Mouse (Mus musculus): Measurements from ENCODE around the gene Pdk2.
"Not testable (repeated sequence)": the region's sequence is repeated elsewhere in the genome, so short reads cannot be mapped to it uniquely, and the experiment has no call there.

The Pdk2 gene

DNA sequence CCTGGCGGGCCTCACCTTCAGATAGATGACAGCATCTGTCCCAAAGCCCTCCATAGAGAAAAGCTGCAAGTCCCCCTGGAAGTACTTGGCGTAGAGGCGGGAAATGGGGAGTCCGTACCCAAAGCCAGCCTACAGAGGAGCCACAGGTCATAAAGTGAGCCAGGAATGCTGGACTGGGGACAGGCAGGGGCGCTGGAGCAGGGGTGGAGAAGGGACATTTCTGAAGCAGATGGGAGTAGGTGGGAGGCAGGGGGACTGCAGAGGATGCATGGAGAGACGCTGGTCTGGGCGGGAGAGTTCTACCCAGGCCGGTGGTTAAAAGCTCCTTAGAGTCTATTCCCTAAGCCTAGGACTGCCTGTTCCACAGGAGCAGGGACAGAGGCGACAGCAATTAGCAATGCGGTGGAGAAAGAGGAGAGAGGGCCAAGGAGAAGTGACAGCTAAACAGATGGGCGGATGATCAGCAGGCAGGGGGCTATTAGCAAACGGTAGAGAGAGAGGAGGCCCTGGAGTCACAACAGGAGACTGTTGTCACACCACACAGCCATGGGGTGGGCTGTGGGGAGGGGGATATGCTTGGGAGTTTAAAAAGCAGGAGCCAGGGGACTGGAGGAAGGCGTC lies 13.2 kb downstream of the Pdk2 start:
- no peak for DNase-seq (ENCODE audit: low read depth in 1 of 2, low spot score in 2 of 2)

DNA sequence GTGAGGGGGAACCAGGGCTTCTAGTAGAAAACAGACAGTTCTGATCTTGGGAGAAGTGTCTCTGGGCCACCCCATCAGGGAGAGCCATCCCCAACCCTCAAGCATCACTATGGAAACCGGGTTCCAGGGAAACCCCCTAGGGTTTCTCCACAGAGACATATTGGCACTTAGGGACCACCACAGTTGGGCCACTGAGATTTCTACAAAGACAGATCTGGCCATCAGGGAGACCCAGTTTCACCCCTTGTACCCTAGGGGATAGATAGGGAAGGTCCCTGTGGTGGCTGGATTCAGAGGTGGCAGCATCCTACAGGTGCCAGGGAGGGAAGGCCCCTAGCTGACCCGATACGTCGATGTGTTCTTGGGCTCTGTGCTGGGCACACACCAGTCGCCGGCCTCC lies 14.3 kb downstream of the Pdk2 start:
- DNase-seq (ENCODE audit: low read depth in 1 of 2, low spot score in 2 of 2), result no peak

DNA sequence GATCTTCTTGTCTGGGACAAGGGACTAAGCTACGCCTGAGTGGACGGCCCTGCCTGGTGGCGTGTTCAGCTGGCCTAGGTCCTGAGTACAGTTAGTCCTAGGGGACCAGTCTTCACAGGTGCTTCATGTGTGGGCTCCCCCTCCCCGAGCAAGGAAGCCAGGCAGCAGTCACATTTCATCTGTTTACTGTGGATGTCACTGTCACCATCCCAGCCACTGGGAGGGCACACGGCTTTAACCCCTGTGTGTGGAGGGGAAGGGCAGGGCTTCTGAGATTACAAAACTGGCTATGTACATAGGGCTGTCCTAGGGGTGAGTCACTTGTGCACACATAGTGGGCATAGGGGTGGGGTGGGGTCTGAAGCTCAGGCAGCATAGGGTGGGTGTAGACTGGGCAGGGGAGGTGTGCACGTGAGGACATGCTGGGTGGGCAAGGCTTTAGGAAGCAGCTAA lies 15.0 kb downstream of the Pdk2 start:
- no peak for DNase-seq (ENCODE audit: low read depth in 1 of 2, low spot score in 2 of 2)

DNA sequence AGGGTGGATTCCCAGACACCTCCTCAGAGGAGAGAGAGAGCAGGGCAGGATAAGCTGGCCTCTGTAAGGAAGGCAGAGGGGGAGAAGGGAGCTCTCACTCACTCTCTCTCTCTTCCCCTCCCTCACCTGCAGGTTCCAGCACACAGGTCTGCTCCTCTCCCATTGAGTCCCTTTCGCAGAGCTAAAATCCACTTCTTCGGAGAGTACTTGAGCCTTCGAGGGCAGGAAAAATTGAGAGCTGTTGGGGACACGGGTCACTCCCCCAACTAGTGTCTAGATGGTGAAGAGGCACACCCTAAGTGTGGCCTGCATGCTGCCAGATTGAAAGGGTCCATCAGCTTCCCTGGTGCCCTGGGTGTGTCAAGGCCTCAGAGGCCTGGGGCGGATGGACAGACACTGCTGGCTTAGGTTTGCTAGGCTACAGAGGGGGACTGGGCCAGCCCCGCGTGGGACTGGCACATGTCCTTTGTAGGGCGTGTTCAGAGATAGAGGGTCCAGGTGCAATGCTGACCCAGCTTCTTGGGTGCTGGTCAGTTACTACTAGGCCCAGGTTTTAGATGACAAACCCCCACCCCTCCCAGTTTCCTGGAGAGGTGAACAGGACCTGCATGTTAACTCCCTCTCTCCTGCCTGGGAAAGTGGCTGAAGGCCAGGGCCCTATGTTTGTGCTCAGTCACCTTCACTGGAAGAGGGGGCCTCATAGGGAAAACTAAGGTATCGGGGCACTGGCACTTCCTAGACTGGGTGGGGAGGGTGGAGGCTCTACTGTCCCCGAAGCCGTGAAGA lies 15.7 kb downstream of the Pdk2 start:
- DNase-seq (ENCODE audit: low read depth in 1 of 2, low spot score in 2 of 2), result no peak

DNA sequence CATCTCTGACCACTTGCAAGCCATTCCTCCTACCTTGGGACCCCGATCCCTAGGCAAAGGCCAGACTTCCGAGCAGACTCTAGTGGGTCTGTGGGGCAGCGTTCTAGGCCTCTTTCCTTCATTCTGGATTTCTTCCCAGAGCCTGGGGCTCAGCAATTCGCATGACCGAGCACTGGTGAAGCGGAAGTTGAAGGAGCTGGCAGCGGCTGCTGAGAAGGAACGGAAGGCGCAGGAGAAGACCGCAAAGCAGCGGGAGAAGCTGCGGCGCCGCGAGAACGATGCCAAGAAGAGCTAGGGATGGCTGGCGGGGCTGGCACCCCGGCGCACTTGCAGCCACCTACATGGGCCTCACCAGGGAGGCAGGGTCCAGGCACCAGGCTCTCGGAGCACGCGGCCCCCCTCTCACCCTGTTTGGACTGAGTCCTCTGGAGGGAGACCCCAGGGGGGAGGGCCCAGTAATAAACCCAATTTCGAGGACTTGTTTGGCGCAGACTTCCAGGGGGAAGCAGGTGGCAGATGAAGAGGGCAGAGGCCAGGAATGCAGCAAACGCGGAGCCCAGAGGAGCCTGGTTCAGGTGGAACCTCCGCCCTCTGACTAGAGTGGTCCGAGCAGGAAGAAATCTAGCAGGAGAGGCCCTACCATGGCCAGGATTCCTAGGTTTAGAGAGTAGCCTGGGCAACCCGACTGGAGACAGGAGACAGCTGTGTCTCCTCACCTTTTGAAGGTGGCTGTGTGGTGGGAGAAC lies 16.5 kb downstream of the Pdk2 start:
- no peak for DNase-seq (ENCODE audit: low read depth in 1 of 2, low spot score in 2 of 2)

DNA sequence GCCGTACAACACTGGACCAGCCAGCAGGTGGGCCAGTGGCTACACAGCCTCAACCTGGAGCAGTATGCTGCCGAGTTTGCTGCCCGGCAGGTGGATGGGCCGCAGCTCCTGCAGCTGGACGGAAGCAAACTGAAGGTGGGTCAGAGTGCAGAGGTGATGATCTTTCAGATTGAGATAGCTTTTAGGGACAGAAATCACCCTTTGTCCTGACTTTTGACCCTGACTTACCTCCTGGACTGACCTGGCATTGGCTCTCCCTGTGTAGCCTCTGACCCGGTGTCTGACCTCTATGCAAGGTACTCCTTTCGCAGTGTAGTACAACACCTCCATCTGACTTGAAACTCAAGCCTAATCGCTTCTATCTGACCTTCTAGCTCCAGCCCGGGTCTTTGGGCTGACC lies 17.7 kb downstream of the Pdk2 start:
- no peak for DNase-seq (ENCODE audit: low read depth in 1 of 2, low spot score in 2 of 2)

DNA sequence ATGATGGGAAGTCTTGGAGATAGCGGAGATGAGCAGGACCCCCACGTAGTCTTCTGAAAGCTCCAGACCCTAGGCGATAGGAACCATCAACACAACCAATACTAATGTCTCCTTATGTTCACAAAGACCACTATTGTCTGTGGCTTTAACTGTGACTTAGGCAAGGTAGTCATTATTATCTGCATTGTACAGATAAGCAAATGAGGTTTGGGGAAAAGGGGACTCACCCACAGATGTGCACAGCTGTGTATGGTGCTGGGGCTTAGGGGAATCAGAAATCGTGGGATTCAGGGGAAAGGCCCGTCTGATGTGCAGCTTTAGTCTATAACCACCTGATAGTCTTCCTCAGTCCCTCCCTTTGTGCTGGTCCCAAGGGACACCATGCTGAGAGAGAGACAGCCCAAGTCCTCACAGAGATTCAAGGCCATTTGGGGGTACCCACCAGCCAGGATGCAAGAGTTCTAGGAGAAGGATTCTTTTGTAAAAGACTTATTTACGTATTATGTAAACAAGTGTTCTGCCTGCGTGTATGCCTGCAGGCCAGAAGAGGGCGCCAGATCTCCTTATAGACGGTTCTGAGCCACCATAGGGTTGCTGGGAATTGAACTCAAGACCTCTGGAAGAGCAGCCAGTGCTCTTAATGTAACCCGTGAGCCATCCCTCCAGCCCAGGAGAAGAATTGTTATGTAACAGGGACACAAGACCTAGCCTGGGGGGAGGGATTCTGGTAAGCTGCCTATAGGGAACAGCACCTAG lies 18.7 kb downstream of the Pdk2 start:
- DNase-seq (ENCODE audit: low read depth in 1 of 2, low spot score in 2 of 2), result no peak

DNA sequence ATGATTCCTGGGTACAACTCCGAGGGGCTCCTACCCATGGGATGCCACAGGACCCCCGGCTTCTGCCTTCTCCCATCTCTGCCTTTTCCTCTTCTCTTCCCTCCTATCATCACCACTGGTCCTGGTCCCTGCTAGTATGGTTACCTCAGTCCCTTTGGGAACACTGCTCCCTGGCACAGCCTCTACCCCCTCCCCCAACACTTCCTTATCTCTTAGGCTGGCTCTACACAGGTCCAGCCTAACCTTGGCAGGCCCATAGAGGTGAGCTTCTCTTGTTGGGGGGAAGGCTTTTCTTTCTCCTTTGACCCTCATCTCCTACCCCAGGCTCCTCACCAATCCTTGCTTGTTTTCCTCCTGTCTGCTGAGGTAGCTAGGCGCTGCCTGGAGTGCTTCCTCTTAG lies 25.7 kb downstream of the Pdk2 start:
- DNase-seq (ENCODE audit: low read depth in 1 of 2, low spot score in 2 of 2), result no peak

DNA sequence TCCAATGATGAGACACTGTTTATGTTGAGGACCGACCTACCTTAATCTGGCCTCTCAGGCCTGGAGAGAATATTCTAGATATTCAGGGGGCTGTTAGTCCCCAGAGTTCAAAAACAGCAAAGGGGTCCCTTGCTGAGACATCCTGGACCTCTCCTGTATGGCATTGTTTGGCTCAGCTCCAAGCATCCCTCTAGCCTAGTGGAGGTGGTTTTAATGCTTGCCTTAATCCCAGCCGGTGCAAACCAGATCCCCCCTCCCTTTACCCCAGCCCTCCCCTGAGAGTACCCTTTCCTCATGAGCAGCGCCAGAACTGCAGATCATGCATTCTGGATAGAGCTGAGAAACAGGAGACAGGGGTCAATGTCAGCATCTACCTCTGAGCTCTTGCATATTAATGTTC lies 28.7 kb downstream of the Pdk2 start:
- no peak for DNase-seq (ENCODE audit: low read depth in 1 of 2, low spot score in 2 of 2)

DNA sequence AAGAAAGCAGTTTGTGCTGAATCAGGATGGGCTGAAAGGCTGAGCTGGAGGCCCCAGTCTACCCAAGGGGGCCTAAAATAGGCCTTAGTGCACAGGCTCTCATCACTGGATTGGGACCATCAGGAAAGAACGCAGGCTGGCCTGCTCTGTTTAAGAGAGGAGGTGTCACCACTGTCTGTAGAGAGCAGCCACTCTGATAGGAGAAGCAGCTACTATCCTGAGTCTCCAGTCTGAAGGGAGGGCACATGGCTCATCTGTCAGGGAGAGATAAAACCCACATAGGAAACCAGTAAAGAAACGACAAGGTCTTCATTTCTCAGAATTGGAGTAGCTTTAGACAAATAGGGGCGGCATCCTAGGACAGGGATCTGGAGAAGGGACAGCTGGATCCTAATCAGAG lies 29.1 kb downstream of the Pdk2 start:
- DNase-seq (ENCODE audit: low read depth in 1 of 2, low spot score in 2 of 2), result no peak

DNA sequence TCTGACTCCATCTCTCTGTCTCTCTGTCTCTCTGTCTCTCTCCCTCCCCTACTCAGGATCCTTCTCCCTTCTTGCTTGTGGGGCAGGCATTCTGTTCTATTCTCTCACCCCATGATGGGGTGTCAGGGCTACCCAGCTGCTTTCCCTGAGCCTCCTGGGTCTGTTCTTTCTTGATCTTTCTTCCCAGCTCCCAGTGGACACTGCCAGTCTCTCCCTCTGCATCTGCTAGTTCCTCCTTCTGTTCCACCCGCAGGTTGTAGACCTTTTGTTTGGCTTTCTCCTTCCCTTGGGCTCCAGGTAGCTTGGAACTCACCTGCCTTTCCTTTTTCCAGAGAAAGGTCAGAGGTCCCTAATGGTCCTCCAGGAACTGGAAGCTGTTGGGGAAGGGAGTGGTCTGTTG lies 29.7 kb downstream of the Pdk2 start:
- DNase-seq (ENCODE audit: low read depth in 1 of 2, low spot score in 2 of 2), result no peak

DNA sequence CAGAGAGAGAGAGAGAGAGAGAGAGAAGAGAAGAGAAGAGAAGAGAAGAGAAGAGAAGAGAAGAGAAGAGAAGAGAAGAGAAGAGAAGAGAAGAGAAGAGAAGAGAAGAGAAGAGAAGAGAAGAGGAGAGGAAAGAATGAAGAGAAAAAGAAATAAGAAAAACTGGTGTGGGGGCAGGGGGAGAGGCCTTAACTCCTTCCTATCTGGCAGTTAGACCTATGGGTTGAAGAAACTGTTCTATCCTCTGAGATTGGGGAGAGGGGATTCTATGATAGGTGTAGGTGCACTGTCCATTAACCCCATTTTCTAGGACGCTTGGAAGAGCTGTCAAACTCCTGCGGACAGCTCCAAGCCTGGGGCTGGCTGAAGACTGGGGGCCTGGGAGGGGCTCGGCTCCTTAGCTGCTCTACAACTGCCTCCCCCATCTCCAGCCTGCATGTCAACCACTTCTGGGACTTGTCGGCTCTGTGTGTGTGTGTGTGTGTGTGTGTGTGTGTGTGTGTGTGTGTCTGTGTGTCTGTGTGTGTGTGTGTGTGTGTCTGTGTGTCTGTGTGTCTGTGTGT lies 30.2 kb downstream of the Pdk2 start:
- not testable (repeated sequence) for DNase-seq (ENCODE audit: low read depth in 1 of 2, low spot score in 2 of 2)

DNA sequence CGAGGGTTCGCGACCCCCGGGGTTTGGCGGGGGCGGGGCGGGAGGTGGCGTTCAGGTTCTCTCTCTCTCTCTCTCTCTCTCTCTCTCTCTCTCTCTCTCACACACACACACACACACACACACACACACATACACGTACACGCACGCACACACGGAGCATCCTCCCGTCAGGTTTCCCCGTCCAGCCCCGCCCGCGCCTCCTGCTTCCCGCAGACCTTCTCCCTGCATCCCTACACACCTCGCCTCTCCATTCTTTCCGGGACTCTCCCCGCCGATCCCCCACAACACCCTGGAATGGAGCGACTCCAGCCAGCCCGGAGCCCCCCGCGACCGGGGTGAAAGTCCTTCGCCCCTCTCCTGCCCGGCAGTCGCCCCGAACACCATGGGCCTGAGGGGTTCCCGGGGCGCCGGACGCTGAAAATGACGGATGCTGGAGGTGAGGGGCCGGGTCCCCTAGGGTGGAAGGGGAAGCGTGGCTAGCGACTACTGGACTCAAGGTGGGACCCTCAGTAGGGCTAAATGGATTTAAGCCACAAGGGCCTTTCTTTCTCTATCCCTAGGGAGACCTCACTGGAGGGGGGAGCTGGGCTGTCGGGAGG lies 30.9 kb downstream of the Pdk2 start:
- no peak for DNase-seq (ENCODE audit: low read depth in 1 of 2, low spot score in 2 of 2)

DNA sequence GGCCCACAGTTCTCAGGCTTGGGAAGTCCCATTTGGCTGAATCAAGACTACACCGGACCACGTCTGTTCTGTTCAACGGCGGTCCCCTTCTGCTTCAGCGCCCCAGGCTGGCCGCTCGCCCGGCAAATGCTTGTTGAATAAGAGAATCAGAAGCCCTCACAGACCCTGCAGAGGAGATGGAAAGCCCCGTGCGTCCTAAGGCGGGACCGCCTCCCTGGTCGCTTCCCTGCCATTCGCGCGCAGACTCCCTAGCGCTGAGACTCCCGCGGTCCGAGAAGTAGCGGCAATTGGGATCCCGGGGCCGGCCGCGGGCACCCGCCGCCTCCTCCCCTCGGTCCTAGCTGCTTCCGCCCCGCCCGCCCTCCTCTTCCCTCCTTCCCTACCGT lies 31.5 kb downstream of the Pdk2 start, which contains the start of gene Samd14:
TSS of gene Samd14 (plus strand) at position 251 of the 386 bp plus-strand sequence.
- no peak for DNase-seq (ENCODE audit: low read depth in 1 of 2, low spot score in 2 of 2)

DNA sequence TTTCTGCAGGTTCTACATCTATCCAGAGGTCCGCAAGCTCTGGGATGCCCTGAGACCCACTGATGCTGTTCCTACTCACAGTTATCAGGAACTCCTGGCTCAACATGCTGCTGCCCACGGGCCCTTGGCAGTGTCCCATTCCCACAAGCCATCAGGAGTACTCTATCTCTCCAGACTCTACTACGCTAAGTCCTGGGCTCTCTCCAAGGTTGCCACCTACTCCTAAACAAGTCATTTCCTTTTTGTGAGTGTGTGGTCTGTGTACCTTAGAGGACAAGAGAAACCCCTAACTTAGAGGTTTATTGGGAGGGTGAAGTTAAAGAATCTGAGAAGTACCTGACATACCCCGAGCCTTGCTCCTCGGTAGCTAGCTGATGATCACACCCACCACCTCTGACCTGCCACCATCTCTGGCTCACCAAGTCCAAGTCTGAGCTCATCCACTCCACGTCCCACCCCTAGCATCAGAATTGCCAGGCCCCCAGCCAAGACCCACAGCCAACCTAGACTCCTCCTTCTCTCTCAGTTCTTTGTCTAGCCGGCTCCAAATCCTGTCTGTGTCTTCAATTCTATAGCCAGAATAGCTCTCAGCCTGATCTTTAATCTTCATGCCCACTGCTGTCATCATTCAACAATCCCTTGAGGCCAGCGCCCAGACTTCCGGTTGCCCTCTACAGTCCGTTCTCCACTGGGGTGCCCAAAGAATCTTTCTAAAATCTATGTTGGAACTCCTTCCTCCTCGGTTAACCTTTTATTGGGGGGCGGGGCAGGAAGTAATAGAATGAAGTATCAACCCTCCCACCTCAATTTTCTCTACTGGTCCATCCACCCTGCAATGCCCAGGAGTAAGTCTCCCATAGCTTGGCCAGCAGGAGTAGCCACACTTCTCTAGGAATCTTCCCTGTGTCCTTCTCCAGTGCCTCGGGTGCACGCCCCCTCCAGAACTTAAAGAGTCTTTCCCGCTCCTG lies 32.2 kb downstream of the Pdk2 start:
- DNase-seq (ENCODE audit: low read depth in 1 of 2, low spot score in 2 of 2), result no peak

DNA sequence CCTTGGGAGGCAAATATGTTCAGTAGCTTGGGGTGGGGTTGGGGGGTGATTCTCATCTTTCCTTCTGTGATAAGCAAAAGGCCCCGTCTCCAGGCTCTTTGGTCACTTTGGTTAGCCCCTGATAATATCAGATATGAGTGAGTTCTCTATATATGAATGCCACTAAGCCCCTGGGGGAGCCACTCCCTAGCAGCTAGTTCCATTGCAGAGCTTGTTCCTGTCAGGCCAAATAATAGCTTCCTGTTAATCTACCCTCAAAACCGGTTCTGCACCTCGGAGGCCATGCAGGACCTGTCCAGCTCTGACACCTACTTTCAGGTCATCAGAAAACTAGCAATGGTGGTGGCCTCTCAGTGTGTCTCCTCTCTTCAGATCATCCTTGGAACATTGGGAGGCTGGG lies 33.7 kb downstream of the Pdk2 start:
- DNase-seq (ENCODE audit: low read depth in 1 of 2, low spot score in 2 of 2), result no peak

DNA sequence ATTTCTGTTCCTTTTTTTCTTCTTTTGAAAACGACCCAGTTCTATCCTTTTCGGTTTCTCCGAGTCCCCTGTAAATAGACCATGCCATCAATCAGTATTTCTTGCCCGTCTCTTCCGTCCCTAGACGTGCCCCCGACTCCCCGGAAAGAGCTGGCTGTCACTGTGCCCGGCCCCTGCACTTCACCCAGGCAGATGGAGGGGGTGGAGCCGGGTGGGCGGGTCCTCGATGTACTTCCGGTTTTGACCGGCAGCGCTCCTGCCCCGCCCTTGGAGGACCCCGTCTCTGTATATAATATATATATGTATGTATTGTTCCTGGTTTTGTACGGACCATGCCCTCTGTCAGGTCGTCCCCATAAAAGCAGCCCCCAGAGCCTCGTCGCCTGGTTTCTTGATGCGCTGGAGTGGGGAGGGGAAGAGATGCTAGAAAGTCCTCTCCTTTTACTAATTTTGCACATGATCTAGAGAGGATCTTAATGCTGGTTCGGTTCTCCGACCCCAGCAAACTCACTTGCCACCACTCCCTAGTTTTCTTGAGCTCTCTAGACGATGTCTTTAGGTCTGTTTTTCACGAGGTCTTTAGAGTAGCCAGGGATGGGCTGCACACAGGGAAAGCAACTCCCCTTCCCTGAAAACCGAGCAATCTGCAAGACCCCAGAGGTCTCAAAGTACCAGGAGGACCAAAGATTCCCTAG lies 34.5 kb downstream of the Pdk2 start:
- DNase-seq (ENCODE audit: low read depth in 1 of 2, low spot score in 2 of 2), result peak in 1 of 2 experiments; percentile 58

DNA sequence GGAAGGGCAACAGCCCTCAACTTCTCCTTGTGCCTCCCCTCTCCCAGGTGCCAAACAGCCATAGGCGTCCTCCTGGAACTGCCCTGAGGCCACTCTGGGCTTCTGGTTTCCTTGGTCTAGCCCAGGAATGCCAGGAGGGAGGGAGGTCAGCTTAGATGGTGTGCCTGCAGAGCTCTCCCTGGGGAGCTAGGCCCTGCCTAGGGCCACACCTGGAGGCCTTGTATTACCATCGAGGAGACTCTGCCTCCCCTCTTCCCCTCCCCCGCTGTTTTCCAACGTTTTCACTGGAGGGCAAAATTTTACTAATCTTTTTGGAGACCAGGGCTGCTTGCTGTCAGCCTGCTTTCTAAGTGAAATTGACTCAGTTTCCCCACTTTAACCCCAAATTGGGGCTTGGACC lies 35.1 kb downstream of the Pdk2 start:
- no peak for DNase-seq (ENCODE audit: low read depth in 1 of 2, low spot score in 2 of 2)

DNA sequence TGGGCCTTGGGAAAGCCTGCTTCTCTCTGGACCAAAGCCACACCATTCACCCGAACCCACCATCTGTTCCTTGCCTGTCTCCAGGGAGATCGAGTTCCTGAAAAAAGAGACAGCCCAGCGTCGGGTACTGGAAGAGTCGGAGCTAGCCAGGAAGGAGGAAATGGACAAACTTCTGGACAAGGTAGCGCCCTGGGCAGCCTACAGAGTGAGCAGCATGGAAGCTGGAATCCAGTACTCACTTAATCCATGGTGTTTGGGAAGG lies 36.3 kb downstream of the Pdk2 start:
- DNase-seq (ENCODE audit: low read depth in 1 of 2, low spot score in 2 of 2), result no peak

Measured in monocyte, adult 2 months (primary cell).